Mouse (Mus musculus) Patski (cell line): ENCODE results near the gene Ctsd. TPM values are rescaled to one million over a fixed set of nuclear protein-coding genes. Genes with fewer than 3 reads are reported as not detected.

Source experiments
- ATAC-seq: fragments of 100-300 bp; one replicate; pipeline ENCODE4 v1.8.0; 2021
- CTCF ChIA-PET: fragments of 350-600 bp; sonication (Branson Sonifier 250); formaldehyde crosslinking; loops from one replicate; lab custom pipeline; 2022; ENCODE audit warnings: inconsistent platforms; lab: Charles Lee
- POLR2A ChIA-PET: fragments of 350-600 bp; sonication (Branson Sonifier 250); formaldehyde crosslinking; loops from one replicate; lab custom pipeline; 2022; ENCODE audit warnings: antibody characterized with exemption, inconsistent platforms; lab: Charles Lee
- DNase-seq: peaks from one replicate; pipeline ENCODE4 v3.0.0-alpha.2; 2011; ENCODE audit warnings: low read depth, low spot score
- H3K27me3 ChIP-seq: fragments of 371-371 bp; one replicate; pipeline ENCODE4 v1.5.1; 2021
- CTCF ChIP-seq: fragments of 100-300 bp; IDR thresholded peaks from one replicate; pipeline ENCODE4 v1.5.1; 2021
- in situ Hi-C: fragments of 300-500 bp; cut with MboI; formaldehyde crosslinking; loops from 3 replicates; pipeline ENCODE4 v1.11.1; 2018; ENCODE audit warnings: low pct_unique_long_range_greater_than_20kb, mixed read lengths
- polyA plus RNA-seq: library from polyadenylated mRNA; unstranded; gene quantifications from one replicate; pipeline ENCODE4 v1.2.3, GENCODE M21; 2021

Gene Ctsd
- polyA plus RNA-seq, 1 experiment from 2014 or later = 3,389 TPM

DNA sequence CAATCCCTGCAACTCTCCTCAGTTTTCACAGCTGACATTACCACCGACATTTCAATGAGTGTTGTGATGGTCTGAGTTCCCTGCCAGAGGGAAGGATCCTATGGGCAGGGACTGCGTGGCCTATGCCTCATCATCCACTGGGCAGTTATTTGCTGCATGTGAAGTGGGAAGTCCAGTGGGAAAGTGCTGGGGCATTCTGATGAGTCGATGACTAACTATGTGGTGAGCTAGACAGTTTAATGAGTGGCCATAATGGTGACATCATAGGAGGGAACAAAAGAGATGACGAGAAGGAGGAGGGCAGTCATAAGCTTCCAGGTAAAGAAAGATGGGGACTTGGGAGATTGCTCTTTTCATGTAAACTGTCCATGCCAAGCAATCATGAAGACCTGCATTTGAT is 24.7 kb downstream of the Ctsd start:
- TF ChIP-seq CTCF = no peak
- DNase-seq = no peak
- CTCF ChIA-PET = interaction anchor here (0.8 to 1.6 kb wide), 5 partner anchors 18 to 73 kb away, joined by 3 to 6 read pairs (median 3); no protein-coding TSS in a partner anchor
- in situ Hi-C loops = no loop called here
- ATAC-seq = peak; percentile 79
- POLR2A ChIA-PET = interaction anchor here (0.9 to 6.2 kb wide), 9 partner anchors 9 to 72 kb away, joined by 3 to 42 read pairs (median 5); partner anchors contain the start of genes Ctsd, Ifitm10 and Syt8
- no peaks in the 10 kb centered on the region for H3K27me3 ChIP-seq

- CTCF ChIA-PET = interaction anchor here (1.4 to 2.2 kb wide), 3 partner anchors 65 to 77 kb away, joined by 3 to 9 read pairs (median 6); no protein-coding TSS in a partner anchor
- no peak for DNase-seq
- no peak for TF ChIP-seq CTCF
- H3K27me3 ChIP-seq = no peaks in the 10 kb centered on the region
- POLR2A ChIA-PET = interaction anchor here (6.2 kb wide), 1 partner anchor 12 kb away, joined by 42 read pairs; the partner anchor contains the start of gene Ifitm10
- ATAC-seq = no peak
- in situ Hi-C loops = no loop called here
These were observed 27.1 kb downstream of the Ctsd start for GRCm38 (mm10) chr7:142360743-142361142.

DNA sequence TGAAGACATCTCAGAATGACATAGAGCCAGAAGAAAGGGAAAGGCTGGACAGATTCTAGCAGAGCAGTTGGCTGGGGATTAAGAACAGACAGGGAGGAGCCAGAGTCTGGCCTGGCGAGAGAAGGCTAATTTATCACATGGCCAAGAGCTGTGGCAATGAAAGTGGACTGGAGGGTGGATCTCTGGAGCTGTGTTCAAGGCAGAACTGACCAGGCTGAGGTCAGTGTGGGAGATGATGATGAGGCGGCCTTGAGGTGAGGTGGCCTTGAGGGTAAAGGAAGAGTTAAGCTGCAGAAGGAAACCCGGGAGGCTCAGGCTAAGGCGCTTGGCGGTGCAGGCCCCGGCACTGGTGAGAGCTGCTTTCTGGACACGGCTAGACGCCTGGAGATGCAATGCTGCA is 28.7 kb downstream of the Ctsd start:
- POLR2A ChIA-PET = interaction anchor here (1.0 to 6.2 kb wide), 2 partner anchors 13 to 68 kb away, joined by 3 to 42 read pairs; partner anchors contain the start of gene Ifitm10
- ATAC-seq (no peak), DNase-seq (no peak)
- CTCF ChIA-PET = interaction anchor here (1.0 to 1.4 kb wide), 2 partner anchors 65 to 76 kb away, joined by 3 read pairs; no protein-coding TSS in a partner anchor
- no peak for TF ChIP-seq CTCF
- in situ Hi-C loops = no loop called here
- H3K27me3 ChIP-seq = no peaks in the 10 kb centered on the region

- in situ Hi-C loops = no loop called here
- no peak for ATAC-seq
- TF ChIP-seq CTCF = no peak
- DNase-seq = no peak
- H3K27me3 ChIP-seq = no peaks in the 10 kb centered on the region
- ChIA-PET POLR2A (interaction anchor here (0.5 to 0.6 kb wide), 3 partner anchors 16 to 66 kb away, joined by 3 read pairs; partner anchors contain the start of gene Ifitm10), CTCF (no interaction called here)
These were observed 30.3 kb downstream of the Ctsd start for GRCm38 (mm10) chr7:142357566-142357965.

GRCm38 (mm10) chr7:142354661-142355233 is 33.1 kb downstream of the Ctsd start:
- no peaks in the 10 kb centered on the region for H3K27me3 ChIP-seq
- POLR2A ChIA-PET = interaction anchor here (0.5 to 1.3 kb wide), 3 partner anchors 12 to 193 kb away, joined by 3 to 4 read pairs (median 3); no protein-coding TSS in a partner anchor
- ATAC-seq (peak; percentile 31), DNase-seq (no peak)
- no peak for TF ChIP-seq CTCF
- in situ Hi-C loops = no loop called here
- CTCF ChIA-PET = interaction anchor here (1.0 to 2.2 kb wide), 2 partner anchors 11 to 81 kb away, joined by 3 to 7 read pairs; no protein-coding TSS in a partner anchor

- DNase-seq (no peak), ATAC-seq (no peak)
- no peak for TF ChIP-seq CTCF
- ChIA-PET CTCF (interaction anchor here (2.2 kb wide), 1 partner anchor 10 kb away, joined by 7 read pairs; no protein-coding TSS in a partner anchor), POLR2A (interaction anchor here (0.6 kb wide), 1 partner anchor 104 kb away, joined by 6 read pairs; no protein-coding TSS in a partner anchor)
- H3K27me3 ChIP-seq = no peaks in the 10 kb centered on the region
- in situ Hi-C loops = no loop called here
These were observed 34.0 kb downstream of the Ctsd start for GRCm38 (mm10) chr7:142353854-142354253.

DNA sequence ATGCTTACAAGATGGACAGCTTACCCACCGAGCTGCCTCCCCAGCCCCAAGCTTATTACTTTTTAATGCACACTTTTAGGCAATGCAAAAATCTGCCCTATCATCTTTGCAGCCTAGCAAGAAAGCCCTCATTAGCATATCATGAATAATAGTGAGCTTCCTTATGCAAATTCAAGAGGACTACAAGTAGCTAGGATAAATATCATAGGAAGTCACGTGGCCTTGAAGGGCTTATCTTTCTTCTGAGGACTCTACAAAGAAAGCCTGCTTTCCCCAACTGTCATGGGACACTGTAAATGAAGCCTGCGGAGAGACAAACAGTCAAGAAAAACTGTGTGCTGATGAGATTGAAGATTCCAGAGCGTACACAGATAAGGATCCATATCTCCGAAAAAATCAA is 36.3 kb downstream of the Ctsd start:
- ChIA-PET CTCF (interaction anchor here (1.6 to 3.0 kb wide), 3 partner anchors 11 to 88 kb away, joined by 5 to 10 read pairs (median 8); no protein-coding TSS in a partner anchor), POLR2A (no interaction called here)
- ATAC-seq (no peak), DNase-seq (no peak)
- TF ChIP-seq CTCF = no peak
- no peaks in the 10 kb centered on the region for H3K27me3 ChIP-seq
- in situ Hi-C loops = no loop called here

DNA sequence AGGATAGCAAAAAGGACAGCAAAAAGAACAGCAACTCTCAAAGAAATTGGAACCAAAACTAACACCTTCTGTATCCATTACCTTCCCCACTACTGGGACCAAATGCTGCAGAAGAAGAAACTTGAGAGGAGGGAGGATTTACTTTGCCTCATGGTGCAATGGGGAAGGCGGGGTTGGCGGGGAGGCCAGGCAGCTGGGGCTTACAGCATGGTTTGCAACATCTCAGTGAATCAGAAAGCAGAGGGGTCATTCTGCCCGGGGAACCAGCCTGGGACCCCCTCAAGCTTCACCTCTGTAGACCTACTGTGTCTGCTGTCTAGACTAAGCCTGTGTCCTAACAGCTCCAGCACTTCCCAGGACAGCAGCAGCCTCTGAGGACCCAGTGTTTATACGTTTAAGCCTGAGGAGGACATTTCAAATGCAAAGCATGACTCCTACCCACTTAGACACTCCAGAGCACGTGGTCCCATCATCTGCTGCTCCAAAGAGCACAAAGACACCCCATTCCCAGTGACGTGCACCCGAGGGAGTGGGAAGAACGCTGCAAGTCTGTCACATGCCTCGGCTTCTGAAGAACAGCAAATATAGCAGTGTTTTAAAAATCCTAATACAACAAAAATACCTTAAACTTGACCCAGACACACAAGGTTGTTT is 38.4 kb downstream of the Ctsd start:
- ChIA-PET CTCF (interaction anchor here (2.0 to 3.0 kb wide), 2 partner anchors 9 to 15 kb away, joined by 8 to 10 read pairs; no protein-coding TSS in a partner anchor), POLR2A (interaction anchor here (0.6 kb wide), 1 partner anchor 88 kb away, joined by 6 read pairs; no protein-coding TSS in a partner anchor)
- TF ChIP-seq CTCF = no peak
- in situ Hi-C loops = no loop called here
- no peak for ATAC-seq
- DNase-seq = no peak
- no peaks in the 10 kb centered on the region for H3K27me3 ChIP-seq

DNA sequence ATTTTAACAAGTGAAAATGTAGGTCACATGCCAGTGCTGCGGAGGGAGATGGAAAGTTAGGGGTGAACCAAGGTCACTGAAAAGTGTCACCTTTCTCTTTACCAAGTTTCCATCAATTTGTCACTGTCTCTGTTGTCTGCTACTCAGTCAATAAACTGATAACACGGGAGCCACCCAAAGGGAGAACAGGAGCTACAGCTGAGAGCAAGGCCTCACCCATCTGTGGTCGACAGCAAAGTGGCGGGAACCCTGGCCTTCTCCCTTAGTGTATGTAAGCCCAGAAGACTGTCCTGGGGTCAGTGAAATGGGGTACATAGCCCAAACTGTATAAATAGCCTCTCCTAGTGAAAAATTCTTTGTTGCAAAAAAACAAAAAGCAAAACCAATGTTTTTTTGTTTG is 40.3 kb downstream of the Ctsd start:
- no peak for ATAC-seq
- no peak for TF ChIP-seq CTCF
- POLR2A ChIA-PET = interaction anchor here (0.7 kb wide), 1 partner anchor 245 kb away, joined by 3 read pairs; no protein-coding TSS in a partner anchor
- H3K27me3 ChIP-seq = no peaks in the 10 kb centered on the region
- no peak for DNase-seq
- CTCF ChIA-PET = interaction anchor here (1.0 kb wide), 1 partner anchor 88 kb away, joined by 3 read pairs; no protein-coding TSS in a partner anchor
- in situ Hi-C loops = no loop called here

DNA sequence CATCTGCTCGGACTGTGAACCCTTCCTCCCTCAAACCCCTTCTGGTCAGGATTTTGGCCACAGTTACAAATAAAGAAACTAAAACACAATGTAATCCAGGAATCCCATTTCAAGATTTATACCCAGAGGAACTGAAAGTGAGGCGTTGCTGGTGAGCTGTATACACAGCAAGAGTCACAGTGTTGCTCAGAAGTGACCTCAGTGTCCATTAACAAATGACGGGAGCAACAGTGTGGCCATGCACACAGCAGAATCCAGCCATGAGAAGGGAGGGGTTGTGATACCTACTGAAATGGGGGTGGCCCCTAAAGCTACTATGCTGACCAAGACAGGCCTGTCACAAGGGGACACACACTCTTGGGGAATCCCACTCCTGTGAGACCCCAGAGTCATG is 45.6 kb downstream of the Ctsd start:
- CTCF ChIA-PET = interaction anchor here (0.9 kb wide), 1 partner anchor 95 kb away, joined by 3 read pairs; no protein-coding TSS in a partner anchor
- in situ Hi-C loops = no loop called here
- DNase-seq (no peak), ATAC-seq (no peak)
- POLR2A ChIA-PET = interaction anchor here (0.6 to 1.2 kb wide), 2 partner anchors 13 to 55 kb away, joined by 3 read pairs; no protein-coding TSS in a partner anchor
- H3K27me3 ChIP-seq = no peaks in the 10 kb centered on the region
- TF ChIP-seq CTCF = no peak
